Mouse (Mus musculus): ENCODE results near the gene Gm12166. TPM values are rescaled to one million over a fixed set of nuclear protein-coding genes. Genes with fewer than 3 reads are reported as not detected.
"Not testable (repeated sequence)": the region's sequence is repeated elsewhere in the genome, so short reads cannot be mapped to it uniquely, and the experiment has no call there.

Gm12166 gene
- polyA plus RNA-seq, 1 experiment from 2014 or later = 4.6 TPM

- WGBS = 29% methylated on average over 5 of the region's 5 CpGs
- Histone ChIP-seq H3K27me3 (ENCODE audit: control insufficient read depth, insufficient read depth, low read length) (no peaks in the 10 kb centered on the region), H3K27ac (replicated peaks in 1 of 2; ENCODE audit: control insufficient read depth in 1 of 2, insufficient read depth in 1 of 2, low read depth in 2 of 2, low read length in 2 of 2) (peak overlapping the region in 1 of 2 experiments; percentile 88; a peak in 1 of 4 replicates), H3K36me3 (ENCODE audit: control insufficient read depth, insufficient read depth, low read length) (no peaks in the 10 kb centered on the region), H3K4me1 (ENCODE audit: control insufficient read depth in 2 of 2, insufficient read depth in 2 of 2, low read length in 2 of 2) (peaks cover 6 to 22% of the 10 kb centered on the region in 2 experiments), H3K4me2 (ENCODE audit: low read length) (no peak overlapping the region), H3K9me3 (ENCODE audit: control insufficient read depth, low read length) (no peaks in the 10 kb centered on the region), H3K9ac (ENCODE audit: low read length) (no peak overlapping the region), H3K4me3 (ENCODE audit: control insufficient read depth in 1 of 2, insufficient read depth in 1 of 2, low read depth in 1 of 2, low read length in 2 of 2) (no peak overlapping the region)
- ATAC-seq (ENCODE audit: insufficient number of reproducible peaks, insufficient read depth, low FRiP score, low read depth) = no peak
Measured at GRCm38 (mm10) chr11:46054311-46054710, 2.2 kb upstream of the Gm12166 start.

- 93% methylated on average over 3 of the region's 3 CpGs for WGBS
Measured at GRCm38 (mm10) chr11:46053457-46053856, 1.3 kb upstream of the Gm12166 start.

GRCm38 (mm10) chr11:46047264-46047663 lies 4.9 kb downstream of the Gm12166 start:
- 69% methylated on average over 3 of the region's 3 CpGs for WGBS

More at GRCm38 (mm10) chr11:46053457-46053856, 1.3 kb upstream of the Gm12166 start:
- not testable (repeated sequence) for H3K27ac ChIP-seq (replicated peaks in 1 of 2; ENCODE audit: control insufficient read depth in 1 of 2, insufficient read depth in 1 of 2, low read depth in 2 of 2, low read length in 2 of 2); ATAC-seq (ENCODE audit: insufficient number of reproducible peaks, insufficient read depth, low FRiP score, low read depth); H3K9ac ChIP-seq (ENCODE audit: low read length); H3K4me2 ChIP-seq (ENCODE audit: low read length); H3K36me3 ChIP-seq (ENCODE audit: control insufficient read depth, insufficient read depth, low read length); H3K27me3 ChIP-seq (ENCODE audit: control insufficient read depth, insufficient read depth, low read length); H3K9me3 ChIP-seq (ENCODE audit: control insufficient read depth, low read length); H3K4me3 ChIP-seq (ENCODE audit: control insufficient read depth in 1 of 2, insufficient read depth in 1 of 2, low read depth in 1 of 2, low read length in 2 of 2)
- H3K4me1 ChIP-seq (ENCODE audit: control insufficient read depth in 2 of 2, insufficient read depth in 2 of 2, low read length in 2 of 2) = peaks cover 6 to 22% of the 10 kb centered on the region in 2 experiments

GRCm38 (mm10) chr11:46044781-46045180 lies 7.3 kb downstream of the Gm12166 start:
- Histone ChIP-seq H3K4me3 (ENCODE audit: control insufficient read depth in 1 of 2, insufficient read depth in 1 of 2, low read depth in 1 of 2, low read length in 2 of 2) (no peak overlapping the region), H3K9ac (ENCODE audit: low read length) (no peak overlapping the region), H3K27ac (replicated peaks in 1 of 2; ENCODE audit: control insufficient read depth in 1 of 2, insufficient read depth in 1 of 2, low read depth in 2 of 2, low read length in 2 of 2) (no peak overlapping the region), H3K27me3 (ENCODE audit: control insufficient read depth, insufficient read depth, low read length) (no peaks in the 10 kb centered on the region), H3K4me2 (ENCODE audit: low read length) (no peak overlapping the region), H3K4me1 (ENCODE audit: control insufficient read depth in 2 of 2, insufficient read depth in 2 of 2, low read length in 2 of 2) (no peaks in the 10 kb centered on the region), H3K36me3 (ENCODE audit: control insufficient read depth, insufficient read depth, low read length) (no peaks in the 10 kb centered on the region), H3K9me3 (ENCODE audit: control insufficient read depth, low read length) (no peaks in the 10 kb centered on the region)
- no peak for ATAC-seq (ENCODE audit: insufficient number of reproducible peaks, insufficient read depth, low FRiP score, low read depth)
- WGBS = 89% methylated on average over 5 of the region's 5 CpGs

More at GRCm38 (mm10) chr11:46047264-46047663, 4.9 kb downstream of the Gm12166 start:
- Histone ChIP-seq H3K27me3 (ENCODE audit: control insufficient read depth, insufficient read depth, low read length) (no peaks in the 10 kb centered on the region), H3K4me2 (ENCODE audit: low read length) (no peak overlapping the region), H3K4me3 (ENCODE audit: control insufficient read depth in 1 of 2, insufficient read depth in 1 of 2, low read depth in 1 of 2, low read length in 2 of 2) (no peak overlapping the region), H3K4me1 (ENCODE audit: control insufficient read depth in 2 of 2, insufficient read depth in 2 of 2, low read length in 2 of 2) (no peaks in the 10 kb centered on the region), H3K36me3 (ENCODE audit: control insufficient read depth, insufficient read depth, low read length) (no peaks in the 10 kb centered on the region), H3K27ac (replicated peaks in 1 of 2; ENCODE audit: control insufficient read depth in 1 of 2, insufficient read depth in 1 of 2, low read depth in 2 of 2, low read length in 2 of 2) (no peak overlapping the region), H3K9ac (ENCODE audit: low read length) (no peak overlapping the region), H3K9me3 (ENCODE audit: control insufficient read depth, low read length) (no peaks in the 10 kb centered on the region)
- ATAC-seq (ENCODE audit: insufficient number of reproducible peaks, insufficient read depth, low FRiP score, low read depth) = no peak

GRCm38 (mm10) chr11:46041607-46042267 lies 10.4 kb downstream of the Gm12166 start:
- no peak overlapping the region for H3K9ac ChIP-seq (ENCODE audit: low read length)
- H3K36me3 ChIP-seq (ENCODE audit: control insufficient read depth, insufficient read depth, low read length) = no peaks in the 10 kb centered on the region
- H3K27ac ChIP-seq (replicated peaks in 1 of 2; ENCODE audit: control insufficient read depth in 1 of 2, insufficient read depth in 1 of 2, low read depth in 2 of 2, low read length in 2 of 2) = 0 out of 4 replicates have a peak overlapping the region, but pooled peaks of 1 of the 2 experiments have one; percentile 30
- ATAC-seq (ENCODE audit: insufficient number of reproducible peaks, insufficient read depth, low FRiP score, low read depth) = no peak
- no peak overlapping the region for H3K4me2 ChIP-seq (ENCODE audit: low read length)
- WGBS = 59% methylated on average over 12 of the region's 12 CpGs
- no peaks in the 10 kb centered on the region for H3K9me3 ChIP-seq (ENCODE audit: control insufficient read depth, low read length)
- no peaks in the 10 kb centered on the region; a peak in 1 of 4 replicates for H3K4me1 ChIP-seq (ENCODE audit: control insufficient read depth in 2 of 2, insufficient read depth in 2 of 2, low read length in 2 of 2)
- H3K4me3 ChIP-seq (ENCODE audit: control insufficient read depth in 1 of 2, insufficient read depth in 1 of 2, low read depth in 1 of 2, low read length in 2 of 2) = no peak overlapping the region
- H3K27me3 ChIP-seq (ENCODE audit: control insufficient read depth, insufficient read depth, low read length) = no peaks in the 10 kb centered on the region

GRCm38 (mm10) chr11:46040841-46041556 lies 11.1 kb downstream of the Gm12166 start:
- no peak overlapping the region for H3K4me3 ChIP-seq (ENCODE audit: control insufficient read depth in 1 of 2, insufficient read depth in 1 of 2, low read depth in 1 of 2, low read length in 2 of 2)
- no peak for ATAC-seq (ENCODE audit: insufficient number of reproducible peaks, insufficient read depth, low FRiP score, low read depth)
- H3K9ac ChIP-seq (ENCODE audit: low read length) = no peak overlapping the region
- no peaks in the 10 kb centered on the region for H3K27me3 ChIP-seq (ENCODE audit: control insufficient read depth, insufficient read depth, low read length)
- H3K27ac ChIP-seq (replicated peaks in 1 of 2; ENCODE audit: control insufficient read depth in 1 of 2, insufficient read depth in 1 of 2, low read depth in 2 of 2, low read length in 2 of 2) = 0 out of 4 replicates have a peak overlapping the region, but pooled peaks of 1 of the 2 experiments have one; percentile 30
- 74% methylated on average over 9 of the region's 9 CpGs for WGBS
- no peaks in the 10 kb centered on the region; a peak in 1 of 4 replicates for H3K4me1 ChIP-seq (ENCODE audit: control insufficient read depth in 2 of 2, insufficient read depth in 2 of 2, low read length in 2 of 2)
- no peak overlapping the region for H3K4me2 ChIP-seq (ENCODE audit: low read length)
- no peaks in the 10 kb centered on the region for H3K36me3 ChIP-seq (ENCODE audit: control insufficient read depth, insufficient read depth, low read length)
- H3K9me3 ChIP-seq (ENCODE audit: control insufficient read depth, low read length) = no peaks in the 10 kb centered on the region

GRCm38 (mm10) chr11:46039335-46039734 lies 12.8 kb downstream of the Gm12166 start:
- H3K27ac ChIP-seq (replicated peaks in 1 of 2; ENCODE audit: control insufficient read depth in 1 of 2, insufficient read depth in 1 of 2, low read depth in 2 of 2, low read length in 2 of 2) = peak overlapping the region in 1 of 2 experiments; percentile 19; a peak in 2 of 4 replicates
- no peaks in the 10 kb centered on the region for H3K36me3 ChIP-seq (ENCODE audit: control insufficient read depth, insufficient read depth, low read length)
- H3K9ac ChIP-seq (ENCODE audit: low read length) = no peak overlapping the region
- H3K27me3 ChIP-seq (ENCODE audit: control insufficient read depth, insufficient read depth, low read length) = no peaks in the 10 kb centered on the region
- H3K4me2 ChIP-seq (ENCODE audit: low read length) = no peak overlapping the region
- no peak overlapping the region for H3K4me3 ChIP-seq (ENCODE audit: control insufficient read depth in 1 of 2, insufficient read depth in 1 of 2, low read depth in 1 of 2, low read length in 2 of 2)
- 58% methylated on average over 11 of the region's 11 CpGs for WGBS
- ATAC-seq (ENCODE audit: insufficient number of reproducible peaks, insufficient read depth, low FRiP score, low read depth) = no peak
- H3K4me1 ChIP-seq (ENCODE audit: control insufficient read depth in 2 of 2, insufficient read depth in 2 of 2, low read length in 2 of 2) = no peaks in the 10 kb centered on the region; a peak in 1 of 4 replicates
- H3K9me3 ChIP-seq (ENCODE audit: control insufficient read depth, low read length) = no peaks in the 10 kb centered on the region

All from heart, embryonic 14.5 days (tissue).